Mouse (Mus musculus) CD4-positive, CD25-positive, alpha-beta regulatory T cell, adult 4 months (primary cell): ENCODE measurements around the gene Lpcat4. TPM values are rescaled to one million over a fixed set of nuclear protein-coding genes. Genes with fewer than 3 reads are reported as not detected.

Source experiments
- ATAC-seq: one replicate; pipeline ENCODE4 v1.8.0; 2017
- polyA plus RNA-seq, 2 experiments: library from polyadenylated mRNA; unstranded; fragments of 100-300 nt; shearing (Covaris generic); gene quantifications; one replicate each; pipeline ENCODE4 v1.2.1; 2017

Gene Lpcat4
- polyA plus RNA-seq, result 10 to 100 TPM; 23.6 to 39.7 TPM

- peak; percentile 77 for ATAC-seq
These were observed at the start of gene Lpcat4 for GRCm38 (mm10) chr2:112239212-112239934. Lpcat4 (plus strand) TSS chr2:112239468.

GRCm38 (mm10) chr2:112196859-112197258 lies 42.4 kb upstream of the Lpcat4 start:
- peak; percentile 97 for ATAC-seq

- ATAC-seq, result no peak
These were observed 36.2 kb upstream of the Lpcat4 start for GRCm38 (mm10) chr2:112203056-112203455.

GRCm38 (mm10) chr2:112210142-112210541 lies 29.1 kb upstream of the Lpcat4 start:
- no peak for ATAC-seq

- ATAC-seq, result no peak
These were observed 28.6 kb upstream of the Lpcat4 start for GRCm38 (mm10) chr2:112210699-112211098.

- ATAC-seq, result peak; percentile 86
These were observed 23.3 kb upstream of the Lpcat4 start for GRCm38 (mm10) chr2:112215977-112216376.

- ATAC-seq, result no peak
These were observed 21.7 kb upstream of the Lpcat4 start for GRCm38 (mm10) chr2:112217614-112218013.

- no peak for ATAC-seq
These were observed 18.4 kb upstream of the Lpcat4 start for GRCm38 (mm10) chr2:112220880-112221279.

- ATAC-seq, result peak; percentile 81
These were observed 16.7 kb upstream of the Lpcat4 start for GRCm38 (mm10) chr2:112222607-112223006.

GRCm38 (mm10) chr2:112224356-112224755 lies 14.9 kb upstream of the Lpcat4 start:
- ATAC-seq, result no peak

GRCm38 (mm10) chr2:112232623-112233022 lies 6.6 kb upstream of the Lpcat4 start:
- no peak for ATAC-seq

- no peak for ATAC-seq
These were observed 2.6 kb upstream of the Lpcat4 start for GRCm38 (mm10) chr2:112236620-112237019.

GRCm38 (mm10) chr2:112238006-112238405 lies 1.3 kb upstream of the Lpcat4 start:
- no peak for ATAC-seq

GRCm38 (mm10) chr2:112239935-112240721 lies 860 bp downstream of the Lpcat4 start:
- ATAC-seq, result peak; percentile 54

- no peak for ATAC-seq
These were observed 2.5 kb downstream of the Lpcat4 start for GRCm38 (mm10) chr2:112241787-112242186.

GRCm38 (mm10) chr2:112245307-112245706 lies 6.0 kb downstream of the Lpcat4 start:
- no peak for ATAC-seq

- ATAC-seq, result no peak
These were observed 6.9 kb downstream of the Lpcat4 start for GRCm38 (mm10) chr2:112246193-112246592.

GRCm38 (mm10) chr2:112247323-112247722 lies 8.1 kb downstream of the Lpcat4 start:
- ATAC-seq, result no peak

GRCm38 (mm10) chr2:112249780-112250453 lies 10.6 kb downstream of the Lpcat4 start:
- ATAC-seq, result no peak

GRCm38 (mm10) chr2:112254675-112255515 lies 15.6 kb downstream of the Lpcat4 start:
- ATAC-seq, result peak; percentile 76

- ATAC-seq, result peak; percentile 17
These were observed 20.1 kb downstream of the Lpcat4 start, which contains the start of gene Nutm1 for GRCm38 (mm10) chr2:112259241-112259962. Nutm1 (minus strand) TSS chr2:112259291.
